Mouse (Mus musculus) monocyte, adult 5-6 weeks (primary cell): Measurements from ENCODE around the gene Iscu. TPM values are rescaled to one million over a fixed set of nuclear protein-coding genes. Genes with fewer than 3 reads are reported as not detected.
"Not testable (repeated sequence)": the region's sequence is repeated elsewhere in the genome, so short reads cannot be mapped to it uniquely, and the experiment has no call there.

ENCODE experiments used
- ATAC-seq: fragments of 153-309, 156-312 bp; replicated peaks from 2 replicates; pipeline ENCODE4 v1.8.0; 2017; ENCODE audit warnings: mild to moderate bottlenecking; ENCODE audit not compliant: low TSS enrichment, insufficient number of reproducible peaks, severe bottlenecking, poor library complexity, low FRiP score
- total RNA-seq: library from RNA; stranded (forward); fragments of 200-1000, 200-491, 200-594 nt; gene quantifications from 3 replicates; pipeline ENCODE4 v1.2.3, GENCODE M21; 2017

Gene Iscu
- total RNA-seq, 1 experiment from 2014 or later = 180 TPM

- ATAC-seq = no peak
These were observed 8.2 kb downstream of the Iscu start for GRCm38 (mm10) chr5:113780763-113781162.

- ATAC-seq = no peak
These were observed 8.7 kb downstream of the Iscu start for GRCm38 (mm10) chr5:113781254-113781653.

DNA sequence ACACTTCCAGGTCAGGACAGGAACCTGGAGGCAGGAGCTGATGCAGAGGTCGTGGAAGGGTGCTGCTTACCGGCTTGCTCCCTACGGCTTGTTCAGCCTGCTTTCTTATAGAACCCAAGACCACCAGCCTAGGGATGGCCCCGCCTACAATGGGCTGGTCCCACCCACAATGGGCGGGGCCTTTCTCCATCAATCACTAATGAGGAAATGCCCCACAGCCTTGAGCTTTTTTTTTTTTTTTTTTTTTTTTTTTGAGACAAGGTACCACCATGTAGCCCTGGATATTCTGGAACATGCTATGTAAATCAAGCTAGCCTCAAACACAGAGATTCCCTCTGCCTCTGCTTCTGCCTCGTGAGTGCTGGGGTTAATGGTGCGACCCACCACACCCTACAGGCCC lies 9.3 kb downstream of the Iscu start:
- no peak for ATAC-seq

DNA sequence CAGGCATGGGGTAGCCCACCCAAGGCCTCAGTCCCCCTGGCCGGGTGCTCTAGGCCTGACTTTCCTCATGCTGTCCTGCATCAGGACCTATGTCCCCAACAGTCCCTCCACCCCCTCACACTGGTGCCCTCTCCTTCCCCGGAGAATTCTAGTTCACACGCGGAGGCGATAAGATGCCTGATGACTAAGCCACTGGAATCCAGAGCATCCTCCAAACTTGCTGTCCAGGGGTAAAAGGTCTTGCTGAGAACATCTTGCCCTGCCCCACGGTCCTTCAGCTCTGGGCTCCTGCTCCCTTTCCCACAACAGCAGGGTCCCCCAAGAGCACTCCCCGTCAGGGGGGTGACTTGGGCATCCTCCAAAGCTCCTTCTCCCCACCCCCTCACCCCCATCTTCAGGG lies 10.1 kb downstream of the Iscu start:
- ATAC-seq = no peak

GRCm38 (mm10) chr5:113783581-113784001 lies 11.0 kb downstream of the Iscu start:
- ATAC-seq = no peak

DNA sequence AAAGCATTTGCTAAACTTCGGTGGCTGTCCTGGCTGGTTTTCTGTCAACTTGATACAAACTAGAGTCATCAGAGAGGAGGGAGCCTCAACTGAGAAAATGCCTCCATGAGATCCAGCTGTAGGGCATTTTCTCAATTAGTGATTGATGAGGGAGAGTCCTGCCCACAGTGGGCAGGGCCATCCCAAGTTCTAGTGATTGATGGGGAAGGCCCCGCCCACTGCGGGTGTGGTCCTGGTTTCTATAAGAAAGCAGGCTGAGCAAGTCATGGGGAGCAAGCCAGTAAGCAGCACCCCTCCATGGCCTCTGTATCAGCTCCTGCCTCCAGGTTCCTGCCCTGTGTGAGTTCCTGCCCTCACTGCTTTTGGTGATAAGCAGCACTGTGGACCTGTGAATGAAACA lies 11.6 kb downstream of the Iscu start:
- not testable (repeated sequence) for ATAC-seq

GRCm38 (mm10) chr5:113786985-113787384 lies 14.4 kb downstream of the Iscu start:
- peak; percentile 37 for ATAC-seq

DNA sequence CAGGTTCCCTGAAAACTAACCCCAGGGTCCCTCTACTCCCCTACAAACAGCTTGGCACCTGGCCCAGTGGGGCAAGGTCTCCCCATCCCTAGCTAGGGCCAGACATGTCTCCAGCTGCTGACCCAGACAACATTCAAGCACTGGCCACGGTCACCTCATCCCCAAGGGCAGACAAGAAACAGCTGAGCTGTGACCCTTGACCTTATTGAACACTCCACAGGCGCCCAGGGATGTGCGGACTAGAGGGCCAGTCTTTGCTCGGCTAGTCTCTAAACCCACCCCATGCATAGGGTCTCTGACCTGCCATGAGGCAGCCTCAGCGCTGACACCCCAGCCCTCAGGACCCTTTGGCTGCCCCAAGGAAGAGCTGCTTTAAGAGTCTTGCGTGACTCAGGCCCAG lies 16.1 kb downstream of the Iscu start:
- no peak for ATAC-seq

DNA sequence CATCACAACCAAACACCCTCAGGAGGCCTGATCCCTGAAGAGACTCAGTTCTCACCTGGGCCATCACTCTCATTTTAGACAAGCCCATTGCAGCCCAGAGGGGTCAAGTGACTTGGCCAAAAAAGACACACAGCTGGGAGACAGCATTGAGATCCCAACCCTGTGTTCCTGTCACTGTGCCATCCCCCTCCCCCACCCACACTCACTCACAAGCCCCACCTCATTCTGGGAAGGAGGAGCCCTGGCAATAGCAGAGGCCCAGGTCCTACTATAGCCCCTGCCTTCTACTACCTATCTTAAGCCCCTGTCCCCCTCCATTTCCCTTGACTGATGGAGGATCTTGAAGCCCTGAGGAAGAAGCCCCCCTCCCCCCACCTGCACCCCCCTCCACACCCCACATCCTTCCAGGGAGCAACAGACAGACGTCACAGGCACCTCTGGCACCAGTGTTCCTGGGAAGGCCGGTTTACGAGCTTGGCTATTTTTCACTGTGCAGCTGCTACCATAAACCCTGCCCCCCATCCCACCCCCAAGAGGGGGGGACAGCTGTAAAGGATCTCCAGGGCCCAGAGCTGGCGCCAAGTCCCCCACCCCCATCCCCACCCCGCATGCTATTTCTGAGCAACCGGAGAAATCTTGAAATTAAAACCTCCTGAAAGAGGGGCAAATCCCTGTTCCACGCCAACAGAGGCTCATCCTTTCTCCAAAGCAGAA lies 16.7 kb downstream of the Iscu start:
- ATAC-seq = no peak

DNA sequence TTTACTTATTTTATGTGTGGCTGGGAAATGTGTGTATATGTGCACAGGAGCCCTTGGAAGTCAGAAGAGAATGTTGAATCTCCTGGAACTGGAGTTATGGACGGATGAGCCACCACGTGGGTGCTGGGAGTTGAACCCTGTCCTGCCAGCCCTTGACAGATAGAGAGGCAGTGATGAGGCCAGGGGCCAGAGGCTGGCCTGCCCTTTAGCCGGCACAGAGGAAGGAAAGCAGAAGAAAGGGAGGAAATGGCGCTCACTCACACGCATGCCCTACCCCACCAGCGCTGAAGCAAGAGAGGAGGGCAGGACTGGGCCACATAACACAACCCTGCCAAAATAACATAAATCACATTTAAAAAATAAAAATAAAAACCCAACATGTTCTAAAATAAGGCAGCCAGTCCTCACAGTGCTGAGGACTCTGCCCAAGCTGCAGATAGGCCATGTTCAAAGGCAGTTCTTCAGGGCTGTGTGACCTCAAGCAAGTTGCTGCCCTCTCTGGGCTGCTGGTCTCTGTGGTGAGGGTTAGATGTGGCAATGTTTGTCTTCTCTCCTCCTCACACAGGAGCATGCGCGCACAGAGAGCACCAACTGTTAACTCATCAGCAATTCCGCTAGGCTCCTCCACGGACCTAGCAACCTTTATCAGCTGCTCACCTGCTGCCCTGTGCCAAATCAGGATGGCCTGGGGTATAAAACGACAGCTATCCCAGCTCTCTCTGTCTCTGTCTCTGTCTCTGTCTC lies 18.1 kb downstream of the Iscu start:
- peak; percentile 52 for ATAC-seq

DNA sequence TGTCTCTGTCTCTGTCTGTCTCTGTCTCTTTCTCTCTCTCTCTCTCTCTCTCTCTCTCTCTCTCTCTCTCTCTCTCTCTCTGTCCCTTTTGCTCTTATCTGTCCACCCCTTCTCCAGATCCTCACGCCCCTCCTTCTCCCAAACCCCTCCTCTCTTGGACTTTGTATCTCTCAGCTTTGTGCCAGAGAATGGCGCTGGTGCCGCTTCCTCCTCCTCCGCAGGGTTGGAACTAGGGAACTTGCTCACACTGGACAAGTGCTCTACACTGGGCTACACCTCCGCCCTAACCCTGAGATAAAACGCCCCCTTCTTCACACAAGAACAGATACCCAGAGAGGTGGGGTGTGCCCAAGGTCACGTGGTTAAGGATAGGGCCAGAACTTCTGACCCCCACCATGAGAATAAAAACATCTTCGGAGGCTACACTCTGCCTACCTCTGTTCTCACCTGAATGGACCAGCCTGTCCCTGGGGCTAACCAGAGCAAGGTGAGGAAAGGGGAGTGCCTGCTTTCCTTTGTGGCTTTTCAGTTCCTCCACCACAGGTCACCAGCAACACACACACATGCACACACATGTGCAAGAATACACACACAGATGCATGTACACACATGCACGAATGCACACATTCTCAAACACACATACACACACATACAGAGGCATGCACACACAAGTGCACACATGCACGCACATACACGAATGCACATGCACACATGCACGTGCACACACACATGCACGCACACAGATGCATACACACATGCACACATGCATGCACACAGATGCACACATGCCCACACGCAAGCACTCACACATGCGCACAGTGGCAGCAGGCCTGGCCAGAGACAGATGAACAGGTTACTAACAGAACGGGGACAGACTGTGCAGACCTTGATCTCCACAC lies 18.9 kb downstream of the Iscu start:
- ATAC-seq = no peak

DNA sequence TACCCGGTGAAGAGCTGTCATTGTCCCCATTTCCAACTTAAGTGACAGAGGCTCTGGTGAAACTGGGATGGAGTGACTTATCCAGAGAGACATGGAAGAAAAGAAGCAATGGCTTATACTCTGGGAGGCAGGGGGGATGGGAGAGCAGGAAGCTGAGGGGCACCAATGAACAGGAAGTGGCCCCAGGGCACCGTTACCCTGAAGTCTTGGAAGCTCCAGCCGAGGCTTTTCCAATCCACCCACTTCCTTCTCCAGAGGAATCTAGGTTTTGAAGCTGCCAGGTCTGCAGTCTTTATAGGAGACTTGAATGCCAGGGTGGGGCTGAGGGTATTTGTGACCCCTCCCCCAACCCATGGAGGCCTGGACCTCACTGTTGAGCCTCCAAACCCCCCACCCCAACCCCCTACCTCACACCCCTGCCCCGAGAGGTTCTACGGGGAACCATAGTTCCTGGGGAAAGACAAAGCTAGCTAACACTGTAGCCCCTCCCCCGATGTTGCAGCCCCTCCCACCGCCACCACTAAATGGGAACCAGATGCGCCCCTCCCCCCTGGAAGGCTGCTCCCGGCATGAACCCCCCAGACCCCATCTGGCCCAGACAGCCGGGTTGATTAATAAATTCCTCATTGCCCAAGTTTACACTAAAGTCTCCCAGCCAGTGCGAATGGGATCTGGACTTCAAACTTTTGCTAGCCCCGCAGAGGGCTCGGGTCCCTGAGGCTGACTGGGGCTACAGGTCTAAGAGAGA lies 24.0 kb downstream of the Iscu start:
- ATAC-seq = no peak

DNA sequence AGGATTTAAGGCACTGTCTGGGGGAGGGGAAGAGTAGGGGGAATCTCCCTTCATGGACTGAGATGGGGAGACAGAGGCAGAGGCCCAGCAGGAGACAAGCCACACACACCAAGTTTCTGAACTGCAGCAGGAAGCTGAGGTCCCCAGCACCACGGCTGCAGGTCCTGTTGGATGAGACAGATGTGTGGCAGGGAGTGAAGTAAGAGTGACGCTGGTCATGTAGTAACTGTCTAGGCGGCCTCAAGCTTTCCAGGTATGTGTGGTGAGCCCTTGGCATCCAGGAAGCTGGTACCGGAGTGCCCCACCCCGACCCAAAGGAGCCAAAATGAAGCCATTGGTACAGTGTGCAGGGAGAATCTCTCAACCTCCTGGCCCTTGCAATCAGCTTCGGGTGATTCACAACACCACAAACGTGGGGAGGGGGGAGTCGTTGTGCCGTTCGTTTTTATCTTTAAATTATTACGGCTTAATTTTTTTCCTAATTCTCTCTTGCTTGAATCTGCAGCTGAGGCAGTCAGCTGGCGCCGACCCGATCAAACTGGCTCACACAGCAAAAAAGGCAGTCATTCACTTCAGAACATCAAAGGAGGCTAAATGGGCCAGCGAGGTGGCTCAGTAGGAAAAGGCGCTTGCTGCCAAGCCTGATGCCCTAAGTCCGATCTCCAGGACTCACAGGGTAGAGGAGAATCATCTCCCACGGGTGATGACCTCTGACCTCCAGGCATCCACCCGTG lies 24.8 kb downstream of the Iscu start:
- ATAC-seq = no peak

- ATAC-seq = no peak
These were observed 26.0 kb downstream of the Iscu start for GRCm38 (mm10) chr5:113798525-113798924.

DNA sequence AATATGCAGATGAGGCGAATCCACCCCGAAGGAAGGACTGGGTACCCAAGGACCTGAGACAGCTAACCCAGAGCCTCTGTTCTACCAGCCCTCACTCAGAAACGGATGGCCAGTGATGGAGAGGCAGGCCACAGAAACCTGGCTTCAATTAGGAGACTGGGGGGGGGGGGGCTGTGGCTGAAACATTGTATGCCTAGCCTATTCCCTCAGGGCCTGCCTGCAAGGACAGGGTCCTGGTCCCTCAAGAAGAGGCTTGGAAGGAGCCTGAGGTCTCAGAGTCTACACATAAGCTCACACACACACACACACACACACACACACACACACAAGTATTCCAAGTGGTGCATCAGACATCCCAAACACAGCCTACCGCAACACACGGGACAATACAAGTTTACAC lies 27.1 kb downstream of the Iscu start:
- no peak for ATAC-seq

- no peak for ATAC-seq
These were observed 27.7 kb downstream of the Iscu start, which contains the start of gene Tmem119 for GRCm38 (mm10) chr5:113800280-113800679. Gene Tmem119, minus strand, starts transcription at chr5:113800516.

DNA sequence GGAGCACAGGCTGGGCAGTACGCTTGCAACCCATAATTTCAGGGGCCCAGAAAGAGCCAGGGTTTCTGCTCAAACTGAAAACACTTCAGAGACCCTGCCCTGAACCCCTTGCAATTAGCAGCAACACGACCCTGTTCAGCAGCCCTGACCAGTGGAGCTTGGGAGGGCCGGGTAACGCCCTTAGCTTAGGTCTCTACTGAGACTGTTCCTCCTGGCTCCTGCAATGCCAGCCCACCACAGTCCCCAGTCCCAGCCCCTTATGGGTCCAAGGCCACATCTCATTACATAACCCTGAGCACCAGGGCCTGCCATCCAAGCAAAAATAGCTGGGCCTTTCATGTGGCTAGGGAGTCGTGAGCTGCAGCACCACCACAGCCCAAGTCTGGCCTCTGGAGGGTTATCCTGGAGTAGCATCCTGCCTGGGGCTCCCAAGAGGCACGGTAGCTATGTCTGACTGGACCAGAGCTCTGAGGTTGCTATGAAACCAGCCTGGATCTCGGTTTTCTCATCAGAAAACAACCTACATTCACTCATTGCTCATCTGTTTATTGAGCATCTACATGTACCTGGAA lies 31.9 kb downstream of the Iscu start:
- ATAC-seq = no peak

- 0 out of 2 replicates have a peak, but pooled peaks have one; percentile 14 for ATAC-seq
These were observed 32.8 kb downstream of the Iscu start for GRCm38 (mm10) chr5:113805301-113805700.
